Mouse (Mus musculus): ENCODE measurements at regions not wholly inside any gene's neighbourhood (a gene's known extent, or its start where the extent isn't known, plus 50 kb on each side); places are given as distances from the start of the nearest gene placed in this dataset.
A peak's percentile ranks its signal among the peaks of the same experiment; 100 is the strongest.

- Histone ChIP-seq H3K4me2 (peak overlapping the region; percentile 11; the same call in 1 of the 2 replicates), H3K4me1 (peaks cover 6% of the 10 kb centered on the region; the same call in 1 of the 2 replicates), H3K36me3 (no peaks in the 10 kb centered on the region), H3K9ac (no peak overlapping the region), H3K4me3 (no peak overlapping the region), H3K27ac (no peak overlapping the region), H3K9me3 (no peaks in the 10 kb centered on the region), H3K27me3 (no peaks in the 10 kb centered on the region)
- peak; percentile 65; the same call in 1 of the 2 replicates for ATAC-seq (ENCODE audit: borderline replicate concordance, extremely low read depth, low FRiP score, low TSS enrichment)
- 9% methylated on average over 13 of the region's 13 CpGs for WGBS
Measured at GRCm38 (mm10) chr10:125798678-125799077, 167.3 kb upstream of the Lrig3 start.

GRCm38 (mm10) chr10:125800572-125801114, 165.3 kb upstream of the Lrig3 start:
- H3K9ac ChIP-seq = no peak overlapping the region
- H3K4me2 ChIP-seq = no peak overlapping the region
- H3K4me3 ChIP-seq = no peak overlapping the region
- H3K4me1 ChIP-seq = peaks cover 6% of the 10 kb centered on the region; the same call in 1 of the 2 replicates
- no peaks in the 10 kb centered on the region for H3K27me3 ChIP-seq
- H3K36me3 ChIP-seq = no peaks in the 10 kb centered on the region
- no peaks in the 10 kb centered on the region for H3K9me3 ChIP-seq
- WGBS = 76% methylated on average over 2 of the region's 2 CpGs
- H3K27ac ChIP-seq = no peak overlapping the region
- ATAC-seq (ENCODE audit: borderline replicate concordance, extremely low read depth, low FRiP score, low TSS enrichment) = no peak

GRCm38 (mm10) chr10:125801450-125801849, 164.5 kb upstream of the Lrig3 start:
- Histone ChIP-seq H3K9ac (no peak overlapping the region), H3K4me3 (no peak overlapping the region), H3K27ac (no peak overlapping the region), H3K4me1 (peaks cover 6% of the 10 kb centered on the region; the same call in 1 of the 2 replicates), H3K27me3 (no peaks in the 10 kb centered on the region), H3K36me3 (no peaks in the 10 kb centered on the region), H3K9me3 (no peaks in the 10 kb centered on the region), H3K4me2 (no peak overlapping the region)
- 52% methylated on average over 4 of the region's 4 CpGs for WGBS
- no peak for ATAC-seq (ENCODE audit: borderline replicate concordance, extremely low read depth, low FRiP score, low TSS enrichment)

- Histone ChIP-seq H3K4me3 (no peak overlapping the region), H3K36me3 (no peaks in the 10 kb centered on the region), H3K27ac (no peak overlapping the region), H3K27me3 (no peaks in the 10 kb centered on the region), H3K4me2 (no peak overlapping the region), H3K9ac (no peak overlapping the region), H3K9me3 (no peaks in the 10 kb centered on the region), H3K4me1 (peaks cover 6% of the 10 kb centered on the region; the same call in 1 of the 2 replicates)
- WGBS = 91% methylated on average over 7 of the region's 7 CpGs
- no peak for ATAC-seq (ENCODE audit: borderline replicate concordance, extremely low read depth, low FRiP score, low TSS enrichment)
Measured at GRCm38 (mm10) chr10:125802923-125803583, 162.9 kb upstream of the Lrig3 start.

GRCm38 (mm10) chr10:125809763-125810361, 156.1 kb upstream of the Lrig3 start:
- Histone ChIP-seq H3K4me3 (no peak overlapping the region), H3K27me3 (no peaks in the 10 kb centered on the region), H3K4me2 (no peak overlapping the region), H3K36me3 (no peaks in the 10 kb centered on the region), H3K9ac (no peak overlapping the region), H3K4me1 (peaks cover 12% of the 10 kb centered on the region), H3K27ac (no peak overlapping the region), H3K9me3 (no peaks in the 10 kb centered on the region)
- WGBS = 56% methylated on average over 8 of the region's 8 CpGs
- ATAC-seq (ENCODE audit: borderline replicate concordance, extremely low read depth, low FRiP score, low TSS enrichment) = no peak

- no peaks in the 10 kb centered on the region for H3K9me3 ChIP-seq
- no peak for ATAC-seq (ENCODE audit: borderline replicate concordance, extremely low read depth, low FRiP score, low TSS enrichment)
- no peak overlapping the region for H3K4me3 ChIP-seq
- no peak overlapping the region for H3K27ac ChIP-seq
- peaks cover 12% of the 10 kb centered on the region for H3K4me1 ChIP-seq
- WGBS = 30% methylated on average over 3 of the region's 3 CpGs
- H3K27me3 ChIP-seq = no peaks in the 10 kb centered on the region
- no peak overlapping the region for H3K4me2 ChIP-seq
- H3K9ac ChIP-seq = no peak overlapping the region
- no peaks in the 10 kb centered on the region for H3K36me3 ChIP-seq
Measured at GRCm38 (mm10) chr10:125810590-125810989, 155.4 kb upstream of the Lrig3 start.

GRCm38 (mm10) chr10:125814191-125814887, 151.6 kb upstream of the Lrig3 start:
- Histone ChIP-seq H3K36me3 (no peaks in the 10 kb centered on the region), H3K27ac (peak overlapping the region; percentile 71), H3K4me1 (peaks cover 12% of the 10 kb centered on the region), H3K9me3 (no peaks in the 10 kb centered on the region), H3K4me3 (no peak overlapping the region), H3K27me3 (no peaks in the 10 kb centered on the region), H3K9ac (no peak overlapping the region), H3K4me2 (no peak overlapping the region)
- ATAC-seq (ENCODE audit: borderline replicate concordance, extremely low read depth, low FRiP score, low TSS enrichment) = peak; percentile 70; the same call in 1 of the 2 replicates
- WGBS = 42% methylated on average over 7 of the region's 7 CpGs

GRCm38 (mm10) chr10:125832134-125832533, 133.8 kb upstream of the Lrig3 start:
- H3K27me3 ChIP-seq = no peaks in the 10 kb centered on the region
- H3K36me3 ChIP-seq = no peaks in the 10 kb centered on the region
- no peak for ATAC-seq (ENCODE audit: borderline replicate concordance, extremely low read depth, low FRiP score, low TSS enrichment)
- no peak overlapping the region for H3K4me2 ChIP-seq
- H3K9ac ChIP-seq = no peak overlapping the region
- no peaks in the 10 kb centered on the region for H3K9me3 ChIP-seq
- no peaks in the 10 kb centered on the region for H3K4me1 ChIP-seq
- no peak overlapping the region for H3K4me3 ChIP-seq
- H3K27ac ChIP-seq = no peak overlapping the region
- 57% methylated on average over 5 of the region's 5 CpGs for WGBS

GRCm38 (mm10) chr10:125832764-125833163, 133.2 kb upstream of the Lrig3 start:
- WGBS = 77% methylated on average over 7 of the region's 7 CpGs
- H3K9ac ChIP-seq = no peak overlapping the region
- H3K4me3 ChIP-seq = no peak overlapping the region
- H3K27ac ChIP-seq = no peak overlapping the region
- no peaks in the 10 kb centered on the region for H3K9me3 ChIP-seq
- H3K27me3 ChIP-seq = no peaks in the 10 kb centered on the region
- no peak overlapping the region for H3K4me2 ChIP-seq
- no peaks in the 10 kb centered on the region for H3K4me1 ChIP-seq
- no peak for ATAC-seq (ENCODE audit: borderline replicate concordance, extremely low read depth, low FRiP score, low TSS enrichment)
- no peaks in the 10 kb centered on the region for H3K36me3 ChIP-seq

GRCm38 (mm10) chr10:125833989-125834388, 132.0 kb upstream of the Lrig3 start:
- no peaks in the 10 kb centered on the region for H3K27me3 ChIP-seq
- no peak overlapping the region for H3K9ac ChIP-seq
- H3K9me3 ChIP-seq = no peaks in the 10 kb centered on the region
- 0 out of 2 replicates have a peak, but pooled peaks cover 3% of the 10 kb centered on the region for H3K4me1 ChIP-seq
- 55% methylated on average over 4 of the region's 4 CpGs for WGBS
- no peak overlapping the region for H3K4me3 ChIP-seq
- no peak overlapping the region for H3K27ac ChIP-seq
- H3K4me2 ChIP-seq = no peak overlapping the region
- no peaks in the 10 kb centered on the region for H3K36me3 ChIP-seq
- ATAC-seq (ENCODE audit: borderline replicate concordance, extremely low read depth, low FRiP score, low TSS enrichment) = no peak

- H3K27ac ChIP-seq = no peak overlapping the region
- H3K9ac ChIP-seq = no peak overlapping the region
- H3K36me3 ChIP-seq = no peaks in the 10 kb centered on the region
- 59% methylated on average over 11 of the region's 11 CpGs for WGBS
- peaks cover 3% of the 10 kb centered on the region; the same call in 1 of the 2 replicates for H3K4me1 ChIP-seq
- no peak overlapping the region for H3K4me3 ChIP-seq
- H3K4me2 ChIP-seq = no peak overlapping the region
- no peak for ATAC-seq (ENCODE audit: borderline replicate concordance, extremely low read depth, low FRiP score, low TSS enrichment)
- no peaks in the 10 kb centered on the region for H3K27me3 ChIP-seq
- no peaks in the 10 kb centered on the region for H3K9me3 ChIP-seq
Measured at GRCm38 (mm10) chr10:125838982-125839381, 127.0 kb upstream of the Lrig3 start.
